Mouse (Mus musculus) midbrain, embryonic 15.5 days (tissue): ENCODE data around the gene Lat2. TPM values are rescaled to one million over a fixed set of nuclear protein-coding genes. Genes with fewer than 3 reads are reported as not detected.
A peak's percentile ranks its signal among the peaks of the same experiment; 100 is the strongest.

Source experiments
- ATAC-seq: fragments of 200-750 bp; cut with Nextera tagmentation; replicated peaks from 2 replicates; pipeline ENCODE4 v1.8.0; 2017; ENCODE audit warnings: moderate TSS enrichment
- H3K27ac ChIP-seq: fragments of 300-500 bp; sonication (generic); 2 replicates; pipeline ENCODE4 v1.5.1; 2015; ENCODE audit warnings: mild to moderate bottlenecking, inconsistent platforms
- H3K27me3 ChIP-seq: fragments of 300-500 bp; sonication (generic); replicated peaks from 2 replicates; pipeline ENCODE4 v1.6.1; 2015; ENCODE audit warnings: inconsistent platforms
- H3K36me3 ChIP-seq: fragments of 300-500 bp; sonication (generic); replicated peaks from 2 replicates; pipeline ENCODE4 v1.6.1; 2015; ENCODE audit warnings: inconsistent platforms
- H3K4me1 ChIP-seq: fragments of 300-500 bp; sonication (generic); 2 replicates; pipeline ENCODE4 v1.6.1; 2015; ENCODE audit warnings: inconsistent platforms
- H3K4me2 ChIP-seq: fragments of 300-500 bp; sonication (generic); 2 replicates; pipeline ENCODE4 v1.6.1; 2015; ENCODE audit warnings: inconsistent platforms, mild to moderate bottlenecking, moderate library complexity
- H3K4me3 ChIP-seq: fragments of 300-500 bp; sonication (generic); 2 replicates; pipeline ENCODE4 v1.5.1; 2015; ENCODE audit warnings: mild to moderate bottlenecking, inconsistent platforms
- H3K9ac ChIP-seq: fragments of 300-500 bp; sonication (generic); 2 replicates; pipeline ENCODE4 v1.6.1; 2015; ENCODE audit warnings: mild to moderate bottlenecking, inconsistent platforms
- H3K9me3 ChIP-seq: fragments of 300-500 bp; sonication (generic); 2 replicates; pipeline ENCODE4 v1.6.1; 2016; ENCODE audit warnings: inconsistent platforms
- WGBS: fragments of 180-500 bp; shearing (Covaris S2); methylation state at CpG from one replicate; pipeline ENCODE4 v1.1.7; 2015; ENCODE audit warnings: mixed read lengths; 5-methylcytosine and 5-hydroxymethylcytosine counted together
- polyA plus RNA-seq: library from polyadenylated mRNA; unstranded; fragments of >200 nt; fragmentation: Nextera tagmentation; extraction: Ambion mirVana; gene quantifications from 2 replicates; pipeline ENCODE4 v1.2.1, GENCODE M21; 2015

Lat2 gene
- polyA plus RNA-seq, 1 experiment from 2014 or later: 3.5 TPM

GRCm38 (mm10) chr5:134581146-134581545, 33.7 kb downstream of the Lat2 start, which contains the start of gene Rfc2:
Rfc2 (plus strand) TSS chr5:134581366.
- WGBS: 86% methylated on average over 5 of the region's 5 CpGs
- Histone ChIP-seq H3K27ac (no peak within 1 kb of the TSS), H3K27me3 (no peaks in the 10 kb centered on the region), H3K4me1 (peaks cover 8% of the 10 kb centered on the region), H3K4me3 (no peak within 1 kb of the TSS), H3K36me3 (no peaks in the 10 kb centered on the region), H3K9ac (no peak within 1 kb of the TSS), H3K9me3 (no peaks in the 10 kb centered on the region), H3K4me2 (no peak within 1 kb of the TSS)
- ATAC-seq: no peak

GRCm38 (mm10) chr5:134579135-134579534, 35.7 kb downstream of the Lat2 start:
- Histone ChIP-seq H3K27ac (no peak overlapping the region), H3K4me2 (no peak overlapping the region), H3K36me3 (no peaks in the 10 kb centered on the region), H3K27me3 (no peaks in the 10 kb centered on the region), H3K9ac (no peak overlapping the region), H3K4me1 (peaks cover 8% of the 10 kb centered on the region), H3K4me3 (no peak overlapping the region), H3K9me3 (no peaks in the 10 kb centered on the region)
- WGBS: 59% methylated on average over 3 of the region's 3 CpGs
- ATAC-seq: no peak

GRCm38 (mm10) chr5:134577534-134577933, 37.3 kb downstream of the Lat2 start:
- Histone ChIP-seq H3K4me2 (no peak overlapping the region), H3K9me3 (no peaks in the 10 kb centered on the region), H3K4me1 (peaks cover 2% of the 10 kb centered on the region), H3K36me3 (no peaks in the 10 kb centered on the region), H3K27ac (no peak overlapping the region), H3K9ac (no peak overlapping the region), H3K4me3 (no peak overlapping the region), H3K27me3 (no peaks in the 10 kb centered on the region)
- no peak for ATAC-seq
- 91% methylated on average over 7 of the region's 7 CpGs for WGBS

GRCm38 (mm10) chr5:134576517-134577220, 38.2 kb downstream of the Lat2 start:
- ATAC-seq: no peak
- Histone ChIP-seq H3K4me3 (no peak overlapping the region), H3K4me1 (peaks cover 9% of the 10 kb centered on the region), H3K4me2 (no peak overlapping the region), H3K27me3 (no peaks in the 10 kb centered on the region), H3K9me3 (no peaks in the 10 kb centered on the region), H3K9ac (no peak overlapping the region), H3K36me3 (no peaks in the 10 kb centered on the region), H3K27ac (no peak overlapping the region)
- 79% methylated on average over 14 of the region's 14 CpGs for WGBS

- no peak overlapping the region for H3K9ac ChIP-seq
These were observed 39.0 kb downstream of the Lat2 start for GRCm38 (mm10) chr5:134575833-134576232.

GRCm38 (mm10) chr5:134572508-134573214, 42.2 kb downstream of the Lat2 start:
- peak overlapping the region; percentile 66 for H3K27ac ChIP-seq
- H3K9ac ChIP-seq: 0 out of 2 replicates have a peak overlapping the region, but pooled peaks have one; percentile 43
- H3K4me2 ChIP-seq: peak overlapping the region; percentile 67
- WGBS: 48% methylated on average over 10 of the region's 10 CpGs
- H3K4me3 ChIP-seq: peak overlapping the region; percentile 50
- peaks cover 13% of the 10 kb centered on the region for H3K4me1 ChIP-seq
- H3K9me3 ChIP-seq: no peaks in the 10 kb centered on the region
- H3K36me3 ChIP-seq: no peaks in the 10 kb centered on the region
- H3K27me3 ChIP-seq: no peaks in the 10 kb centered on the region
- no peak for ATAC-seq

More at GRCm38 (mm10) chr5:134575833-134576232, 39.0 kb downstream of the Lat2 start:
- Histone ChIP-seq H3K36me3 (no peaks in the 10 kb centered on the region), H3K9me3 (no peaks in the 10 kb centered on the region), H3K4me2 (no peak overlapping the region), H3K4me3 (no peak overlapping the region), H3K27me3 (no peaks in the 10 kb centered on the region), H3K4me1 (peaks cover 13% of the 10 kb centered on the region), H3K27ac (no peak overlapping the region)
- ATAC-seq: no peak
- 97% methylated on average over 5 of the region's 5 CpGs for WGBS

GRCm38 (mm10) chr5:134571730-134572507, 42.9 kb downstream of the Lat2 start:
- Histone ChIP-seq H3K9me3 (no peaks in the 10 kb centered on the region), H3K4me3 (peak overlapping the region; percentile 50), H3K9ac (peak overlapping the region; percentile 43), H3K27ac (peak overlapping the region; percentile 66), H3K36me3 (no peaks in the 10 kb centered on the region), H3K4me1 (peaks cover 13% of the 10 kb centered on the region), H3K27me3 (no peaks in the 10 kb centered on the region), H3K4me2 (peak overlapping the region; percentile 67)
- WGBS: 1% methylated on average over 23 of the region's 23 CpGs
- peak; percentile 83 for ATAC-seq

- H3K27ac ChIP-seq: no peak overlapping the region
- no peak overlapping the region for H3K9ac ChIP-seq
- H3K4me3 ChIP-seq: no peak overlapping the region
- H3K9me3 ChIP-seq: no peaks in the 10 kb centered on the region
- H3K36me3 ChIP-seq: no peaks in the 10 kb centered on the region
- 67% methylated on average over 8 of the region's 8 CpGs for WGBS
- no peak overlapping the region for H3K4me2 ChIP-seq
- no peak for ATAC-seq
- H3K27me3 ChIP-seq: no peaks in the 10 kb centered on the region
- H3K4me1 ChIP-seq: peaks cover 13% of the 10 kb centered on the region
These were observed 45.8 kb downstream of the Lat2 start for GRCm38 (mm10) chr5:134568964-134569491.

GRCm38 (mm10) chr5:134568030-134568429, 46.8 kb downstream of the Lat2 start:
- ATAC-seq: no peak
- 79% methylated on average over 3 of the region's 3 CpGs for WGBS

GRCm38 (mm10) chr5:134567445-134567844, 47.4 kb downstream of the Lat2 start:
- ATAC-seq: no peak

More at GRCm38 (mm10) chr5:134568030-134568429, 46.8 kb downstream of the Lat2 start:
- no peak overlapping the region for H3K9ac ChIP-seq
- no peak overlapping the region for H3K4me3 ChIP-seq
- no peak overlapping the region for H3K27ac ChIP-seq
- H3K27me3 ChIP-seq: no peaks in the 10 kb centered on the region
- no peaks in the 10 kb centered on the region for H3K9me3 ChIP-seq
- peaks cover 13% of the 10 kb centered on the region for H3K4me1 ChIP-seq
- no peak overlapping the region for H3K4me2 ChIP-seq
- no peaks in the 10 kb centered on the region for H3K36me3 ChIP-seq

GRCm38 (mm10) chr5:134565696-134566095, 49.1 kb downstream of the Lat2 start:
- 93% methylated on average over 6 of the region's 6 CpGs for WGBS
- H3K4me3 ChIP-seq: no peak overlapping the region
- no peaks in the 10 kb centered on the region for H3K36me3 ChIP-seq
- no peak overlapping the region for H3K4me2 ChIP-seq
- no peak overlapping the region for H3K27ac ChIP-seq
- no peaks in the 10 kb centered on the region for H3K27me3 ChIP-seq
- no peaks in the 10 kb centered on the region for H3K4me1 ChIP-seq
- no peaks in the 10 kb centered on the region for H3K9me3 ChIP-seq
- H3K9ac ChIP-seq: no peak overlapping the region
- no peak for ATAC-seq

More at GRCm38 (mm10) chr5:134567445-134567844, 47.4 kb downstream of the Lat2 start:
- no peaks in the 10 kb centered on the region for H3K36me3 ChIP-seq
- no peak overlapping the region for H3K4me3 ChIP-seq
- peaks cover 10% of the 10 kb centered on the region for H3K4me1 ChIP-seq
- H3K9me3 ChIP-seq: no peaks in the 10 kb centered on the region
- H3K4me2 ChIP-seq: no peak overlapping the region
- no peak overlapping the region for H3K27ac ChIP-seq
- H3K9ac ChIP-seq: no peak overlapping the region
- H3K27me3 ChIP-seq: no peaks in the 10 kb centered on the region
- WGBS: 90% methylated on average over 4 of the region's 4 CpGs

GRCm38 (mm10) chr5:134564272-134564671, 50.6 kb downstream of the Lat2 start:
- WGBS: 94% methylated on average over 2 of the region's 2 CpGs
- Histone ChIP-seq H3K27ac (no peak overlapping the region), H3K4me2 (no peak overlapping the region), H3K9me3 (no peaks in the 10 kb centered on the region), H3K4me1 (no peaks in the 10 kb centered on the region), H3K4me3 (no peak overlapping the region), H3K36me3 (no peaks in the 10 kb centered on the region), H3K27me3 (no peaks in the 10 kb centered on the region), H3K9ac (no peak overlapping the region)
- ATAC-seq: no peak
